Mouse (Mus musculus) ovary, postnatal 14 days (tissue): ENCODE measurements at regions not wholly inside any gene's neighbourhood (a gene's known extent, or its start where the extent isn't known, plus 50 kb on each side); places are given as distances from the start of the nearest gene placed in this dataset.

Experiments
- DNase-seq: peaks from one replicate; pipeline ENCODE4 v3.0.0; 2022; ENCODE audit warnings: low spot score

DNA sequence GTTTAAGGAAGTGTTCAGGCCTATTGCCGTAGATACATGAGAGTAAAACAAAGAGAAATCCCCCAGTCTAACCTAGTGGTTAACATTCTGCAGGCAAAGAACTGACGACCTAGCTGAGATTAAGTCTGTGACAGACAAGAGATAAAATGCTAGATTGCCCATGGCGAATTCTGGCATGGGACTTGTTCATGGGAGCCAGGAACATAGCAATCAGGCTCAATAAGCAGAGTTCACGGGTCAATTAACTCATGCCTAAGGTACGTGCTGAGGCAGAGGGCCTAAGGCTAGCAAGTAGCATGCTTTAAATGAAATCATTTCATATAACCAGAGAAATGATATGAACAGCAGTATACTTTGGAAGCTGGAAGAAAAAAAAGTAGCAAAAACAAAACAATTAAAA is 1119.2 kb upstream of the Adgrl2 start:
- no peak for DNase-seq

DNA sequence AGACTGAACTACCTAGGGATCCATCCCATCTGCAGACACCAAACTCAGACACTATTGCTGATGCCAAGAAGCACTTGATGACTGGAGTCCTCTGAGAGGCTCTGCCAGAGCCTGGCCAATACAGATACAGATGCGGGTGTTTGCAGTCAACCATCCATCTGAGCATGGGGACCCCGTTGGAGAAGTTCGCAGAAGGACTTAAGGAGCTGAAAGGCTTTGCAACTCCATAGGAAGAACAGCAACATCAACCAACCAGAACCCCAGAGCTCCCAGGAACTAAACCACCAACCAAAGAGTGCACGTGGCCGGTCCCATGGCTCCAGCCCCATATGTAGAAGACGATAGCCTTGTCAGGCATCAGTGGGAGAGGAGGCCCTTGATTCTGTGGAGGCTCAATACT is 1121.9 kb upstream of the Adgrl2 start:
- DNase-seq = no peak

DNA sequence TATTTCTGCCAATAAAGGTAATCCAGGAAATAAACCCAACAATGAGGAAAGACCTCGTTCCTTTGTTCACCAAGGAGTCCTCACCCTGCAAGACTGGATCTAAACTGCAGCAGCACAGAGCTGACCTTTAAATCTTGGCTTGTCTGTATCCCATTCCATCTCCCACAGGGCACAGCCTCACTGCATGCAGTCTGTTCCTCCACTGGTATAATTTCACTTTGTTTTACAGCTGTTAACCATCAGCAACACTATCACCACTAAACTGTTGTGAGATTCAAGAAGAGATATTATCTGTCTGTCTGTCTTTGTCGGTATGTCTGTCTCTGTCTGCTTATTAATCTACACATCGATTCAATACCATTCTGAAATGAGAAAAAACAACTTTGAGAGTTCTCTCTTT is 1129.5 kb upstream of the Adgrl2 start:
- no peak for DNase-seq

DNA sequence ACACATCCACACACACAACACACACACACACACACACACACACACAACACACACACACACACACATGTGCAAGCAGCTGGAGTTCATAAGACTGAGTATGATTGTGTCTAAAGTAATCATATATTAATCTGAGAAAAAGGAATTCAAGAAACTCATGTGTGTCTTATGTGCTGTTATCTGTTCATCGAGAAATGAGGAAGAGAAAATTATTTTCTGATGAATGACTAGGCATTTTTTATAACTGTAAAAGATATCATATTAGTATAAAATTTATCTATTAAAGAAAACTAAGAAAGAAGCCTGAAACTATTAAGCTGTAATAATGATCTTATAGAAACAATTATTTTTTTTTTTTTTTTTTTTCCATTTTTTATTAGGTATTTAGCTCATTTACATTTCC is 1156.3 kb upstream of the Adgrl2 start:
- DNase-seq = no peak

DNA sequence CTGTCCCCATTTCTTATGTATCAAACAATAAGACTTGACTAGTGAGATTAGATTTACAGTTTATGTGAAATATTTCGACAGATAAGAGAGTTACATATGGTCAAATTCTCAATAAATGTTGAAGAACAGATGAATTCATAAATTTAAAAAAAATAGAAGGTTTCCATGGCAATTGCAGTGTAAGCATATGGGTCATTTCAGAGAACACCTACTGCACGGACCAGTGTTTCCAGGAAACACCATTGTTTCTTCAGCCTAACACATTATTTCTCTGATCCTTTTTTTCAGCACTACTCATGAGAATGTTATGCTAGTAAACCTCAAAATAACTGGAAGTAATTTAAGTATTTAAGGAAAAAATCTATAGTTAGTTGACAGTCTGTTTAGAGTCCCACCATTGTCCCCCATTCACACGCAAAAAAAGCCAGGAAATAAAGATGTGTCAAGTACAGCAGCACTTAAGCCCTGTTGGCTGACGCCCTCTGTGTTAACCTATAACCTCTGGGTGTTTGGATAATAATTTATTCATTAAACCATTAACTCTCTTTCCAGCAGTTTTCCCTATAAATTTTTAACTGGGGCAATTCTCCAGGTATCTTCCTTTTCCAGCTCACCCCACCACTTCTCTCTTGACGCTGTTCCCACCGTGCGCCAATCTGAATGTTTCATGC is 1160.9 kb upstream of the Adgrl2 start:
- DNase-seq = no peak

DNA sequence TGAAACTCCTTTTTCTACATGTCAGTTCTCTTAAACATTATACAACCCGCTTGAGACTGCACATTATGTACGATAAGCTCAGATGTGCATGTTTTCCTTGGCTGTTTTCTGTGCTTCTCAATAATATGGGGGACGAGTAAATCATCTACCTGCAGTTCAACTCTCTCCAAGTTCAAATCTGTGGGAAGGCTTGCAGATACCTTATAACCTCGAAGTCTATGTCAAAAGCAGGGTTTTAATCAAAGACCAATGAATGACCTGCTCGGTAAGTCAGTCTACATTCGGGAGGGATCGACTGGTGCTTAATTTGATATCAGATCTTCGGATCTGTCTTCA is 1161.4 kb upstream of the Adgrl2 start:
- no peak for DNase-seq

DNA sequence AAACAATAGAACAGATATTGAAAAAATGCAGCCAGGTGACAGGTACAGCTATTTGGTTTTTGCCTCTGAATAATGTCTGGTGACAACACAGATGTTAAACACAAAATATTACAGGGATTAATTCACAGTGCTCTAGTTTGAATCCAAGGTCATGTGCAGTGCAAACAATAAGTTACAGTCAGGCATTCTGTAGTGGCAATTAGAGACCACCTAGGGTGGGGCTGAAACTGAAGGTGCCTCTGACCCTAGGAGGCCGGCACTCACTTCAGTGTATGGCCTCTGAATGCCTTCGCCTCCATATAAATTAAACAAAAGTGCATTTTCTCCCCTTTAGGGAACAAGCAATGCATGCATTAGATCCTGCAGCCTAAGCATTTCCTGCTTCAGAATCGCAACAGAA is 1162.5 kb upstream of the Adgrl2 start:
- DNase-seq = no peak

DNA sequence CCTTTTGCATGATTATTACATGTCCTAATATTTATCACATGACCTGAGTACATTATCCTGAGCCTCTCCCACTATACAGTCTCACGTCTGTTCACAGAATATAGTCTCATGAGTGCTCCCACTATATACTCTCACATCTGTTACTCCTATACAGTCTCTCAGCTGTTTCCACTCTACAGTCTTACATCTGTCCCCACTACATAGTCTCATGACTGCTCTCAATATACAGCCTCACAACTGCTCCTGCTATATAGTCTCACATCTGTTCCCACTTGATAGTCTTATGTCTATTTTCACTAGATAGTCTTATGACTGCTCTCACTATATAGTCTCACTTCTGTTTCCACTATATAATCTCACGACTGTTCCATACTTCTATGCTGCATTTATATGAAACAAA is 1195.5 kb upstream of the Adgrl2 start:
- DNase-seq = no peak

DNA sequence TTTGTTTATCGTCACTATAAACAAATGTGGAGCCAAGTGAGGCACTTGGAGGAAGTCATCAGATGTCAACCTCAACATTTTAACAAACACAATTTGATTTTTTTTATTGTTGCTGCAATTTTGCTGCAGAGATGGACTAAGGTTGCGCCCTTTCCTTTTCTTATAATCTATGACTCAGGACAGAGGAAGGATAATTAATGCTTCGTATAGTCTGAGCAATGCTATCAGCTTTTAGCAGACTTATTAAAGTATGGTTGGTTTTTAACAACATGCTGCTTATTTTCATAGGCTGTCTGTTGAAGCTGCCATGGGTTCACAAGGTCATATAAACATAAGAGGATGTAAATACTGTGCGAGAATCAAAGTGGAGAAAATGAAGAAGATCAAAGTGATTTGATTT is 1202.8 kb upstream of the Adgrl2 start:
- no peak for DNase-seq

DNA sequence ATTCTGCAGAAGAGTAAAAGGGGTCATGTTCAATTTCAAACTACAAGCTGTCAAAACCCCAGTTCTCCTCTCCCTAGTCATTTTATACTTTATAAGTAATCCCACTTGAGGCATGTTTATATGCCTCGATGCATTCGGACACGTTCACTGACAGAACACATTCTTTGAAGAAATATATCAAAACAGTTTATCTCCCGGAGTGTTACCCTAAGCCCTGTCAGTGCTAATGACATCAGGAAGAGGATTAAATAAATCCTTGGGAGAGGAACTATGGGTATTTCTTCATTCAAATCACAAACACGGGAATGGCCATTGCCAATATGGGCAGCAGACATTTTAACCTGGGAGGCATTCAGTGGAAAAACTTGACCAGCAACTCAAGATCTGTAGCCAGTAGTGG is 1208.1 kb upstream of the Adgrl2 start:
- DNase-seq = no peak

DNA sequence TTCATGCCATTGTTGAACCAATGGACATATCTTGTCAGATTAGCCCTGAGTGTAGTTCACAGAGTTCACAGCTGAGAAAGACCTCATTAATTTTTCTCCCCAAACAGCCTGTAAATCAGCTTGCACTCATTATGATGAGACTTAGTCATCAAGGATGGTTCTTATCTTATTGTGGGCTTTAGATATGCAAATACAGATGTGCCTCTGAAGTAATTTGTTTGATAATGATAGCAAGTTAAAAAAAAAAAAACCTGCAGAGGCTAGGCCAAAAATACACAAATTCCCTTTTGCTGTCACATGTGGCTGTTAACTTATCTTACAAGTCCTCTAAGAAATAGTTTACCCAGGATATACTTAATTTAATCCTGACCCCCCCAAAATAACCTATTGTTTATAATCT is 1215.5 kb upstream of the Adgrl2 start:
- DNase-seq = no peak

DNA sequence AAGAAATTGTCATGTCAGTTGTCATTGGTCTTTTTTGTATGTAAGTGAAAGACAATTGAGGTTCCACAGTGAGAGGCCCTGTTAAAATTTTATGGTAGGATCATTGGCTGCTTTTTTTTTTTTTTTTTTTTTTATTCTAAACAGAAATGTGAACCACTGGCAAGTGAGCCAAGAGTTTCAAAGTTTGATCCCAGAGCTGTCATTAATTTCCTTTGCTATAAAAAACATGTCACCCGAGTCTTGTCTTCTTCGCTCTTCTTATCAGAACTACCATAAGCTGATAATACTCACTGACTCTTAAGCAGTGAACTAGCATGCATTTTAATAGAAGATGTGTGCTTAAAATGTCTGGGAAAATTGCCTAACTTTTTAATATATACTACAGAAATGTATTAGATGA is 1204.4 kb upstream of the Adgrl4 start:
- DNase-seq = no peak

DNA sequence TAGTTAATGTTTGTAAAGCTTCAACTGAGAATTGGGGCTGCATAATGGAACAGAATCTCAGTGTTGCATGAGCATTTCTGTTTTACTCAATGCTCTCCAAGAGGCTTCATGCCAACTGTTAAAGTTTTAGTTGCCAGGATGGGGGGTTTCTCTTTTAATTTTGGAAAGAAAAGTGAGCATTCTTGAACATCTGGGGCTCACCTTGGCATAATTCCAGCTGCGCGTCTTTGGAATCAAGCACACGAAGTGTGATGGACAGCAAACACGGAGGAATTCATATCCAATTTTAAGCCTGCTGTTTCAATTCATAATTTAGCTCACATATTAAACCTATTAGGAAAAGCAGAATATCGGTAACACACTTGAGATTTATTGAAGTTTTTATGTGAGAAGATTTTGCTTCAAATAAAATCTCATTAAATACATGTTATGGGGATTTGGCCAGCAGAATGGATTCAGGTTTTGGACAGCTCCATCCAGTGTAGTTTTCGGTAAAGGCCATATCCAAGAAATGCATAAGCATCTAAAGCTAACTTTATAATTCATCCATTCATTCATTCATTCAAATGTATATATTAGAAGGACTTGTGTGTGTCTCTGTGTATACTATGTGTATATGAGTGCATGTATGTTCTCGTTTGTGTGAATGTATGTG is 1200.6 kb upstream of the Adgrl4 start:
- no peak for DNase-seq

DNA sequence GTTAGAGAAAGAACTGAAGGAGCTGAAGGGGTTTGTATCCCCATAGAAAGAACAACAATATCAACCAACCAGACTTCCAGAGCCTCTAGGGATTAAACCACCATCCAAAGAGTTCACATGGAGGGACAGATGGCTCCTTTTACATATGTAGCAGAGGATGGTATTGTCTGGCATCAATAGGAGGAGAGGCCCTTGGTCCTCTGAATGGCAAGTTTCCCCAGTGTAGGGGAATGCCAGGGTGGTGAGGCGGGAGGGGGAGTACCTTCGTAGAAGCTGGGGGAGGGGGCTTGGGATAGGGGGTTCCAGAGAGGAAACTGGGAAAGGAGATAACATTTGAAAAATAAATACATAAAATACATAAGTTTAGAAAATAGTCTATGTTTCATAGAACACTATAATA is 1162.6 kb upstream of the Adgrl4 start:
- no peak for DNase-seq

DNA sequence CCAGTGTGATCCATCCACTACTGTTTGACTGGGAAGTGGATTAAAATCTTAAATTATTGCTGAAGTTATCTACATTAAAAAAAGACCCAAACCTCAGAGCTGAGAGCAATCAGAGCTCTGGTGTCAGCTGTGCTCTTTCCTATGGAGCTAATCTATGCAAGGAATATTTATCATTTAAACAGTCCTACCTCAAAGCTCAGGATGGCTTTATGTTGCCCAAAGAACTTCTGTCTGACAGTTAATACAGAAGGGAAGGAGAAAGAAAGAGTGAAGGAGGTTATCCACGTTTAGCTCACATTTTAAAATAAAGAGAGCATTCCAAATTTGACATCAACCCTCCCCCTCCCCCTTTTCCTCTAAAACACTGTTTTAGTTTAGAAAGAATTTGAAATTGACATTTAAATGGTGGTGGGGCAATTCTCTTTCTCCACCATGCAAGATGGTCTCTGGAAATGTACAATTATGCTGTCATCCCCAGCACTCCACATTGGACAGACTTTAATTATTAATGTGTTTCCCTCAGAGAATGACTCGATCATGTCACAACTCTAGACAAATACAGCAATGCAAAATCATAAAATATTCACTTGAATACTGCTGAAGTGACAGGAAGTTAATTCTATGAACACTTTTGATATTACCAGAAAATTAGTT is 1141.5 kb upstream of the Adgrl4 start:
- no peak for DNase-seq

DNA sequence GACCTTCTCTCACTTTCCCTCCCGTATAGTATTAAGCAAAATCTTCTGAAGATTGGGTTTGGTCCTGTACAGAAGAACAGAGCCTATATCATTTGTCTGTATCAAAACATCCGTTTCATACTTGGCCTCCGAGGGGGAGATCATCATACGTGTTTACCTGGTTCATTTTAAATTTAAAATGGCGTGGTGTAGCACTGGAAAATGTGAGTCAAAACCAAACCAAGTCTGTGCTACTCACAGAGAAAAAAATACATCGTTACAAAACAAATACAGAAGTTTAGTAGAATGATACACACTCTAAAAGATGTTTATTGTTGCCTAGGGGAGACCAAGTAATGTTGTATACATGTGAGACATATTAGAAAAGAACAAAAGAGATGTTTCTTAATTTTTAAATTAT is 1108.9 kb upstream of the Adgrl4 start:
- no peak for DNase-seq

DNA sequence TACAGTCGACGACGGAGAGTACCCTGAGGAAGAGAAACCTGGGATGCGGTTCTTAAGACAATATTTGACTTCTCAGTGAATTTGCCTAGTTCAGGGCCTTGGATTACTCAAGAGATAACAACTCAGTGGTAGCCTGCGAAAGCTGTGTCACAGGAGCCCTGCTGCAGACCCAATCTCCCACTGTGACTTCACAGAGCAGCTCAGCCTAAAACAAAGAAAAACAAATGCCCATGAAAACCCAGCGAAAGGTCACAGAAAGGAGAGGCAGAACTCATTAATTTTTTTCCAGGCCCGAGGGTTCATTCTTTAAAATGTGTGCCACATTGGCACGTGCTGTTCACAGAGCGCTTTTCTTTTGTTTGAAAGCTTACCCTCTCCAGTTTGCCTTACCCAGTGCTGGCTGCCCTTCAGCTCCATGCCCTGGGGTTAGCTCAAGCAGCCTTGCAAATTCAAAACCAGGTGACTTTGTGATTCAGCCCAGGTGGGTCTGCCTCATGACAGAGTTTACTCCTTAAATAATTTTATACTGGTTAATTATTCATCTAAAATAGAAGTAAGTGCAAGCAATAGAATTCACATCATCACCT is 1085.5 kb upstream of the Adgrl4 start:
- DNase-seq = no peak

DNA sequence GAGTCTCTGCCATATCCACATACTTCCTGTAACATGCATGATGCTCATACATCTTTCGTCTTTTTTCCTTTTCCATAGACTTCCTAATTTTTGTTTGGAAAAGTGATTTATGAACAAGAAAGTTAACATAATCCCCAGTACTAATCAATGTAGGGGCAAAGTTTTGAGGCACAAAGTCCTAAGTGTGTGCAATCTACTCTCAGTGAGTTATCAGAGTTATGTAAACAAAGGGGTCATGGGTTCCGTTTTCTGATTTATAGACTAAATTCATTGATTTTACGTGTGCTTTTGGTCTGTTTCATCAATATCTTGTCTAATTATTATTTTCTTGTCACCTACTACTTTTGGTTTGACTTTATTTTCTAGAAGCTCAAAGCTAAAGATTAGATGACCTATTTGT is 1071.9 kb upstream of the Adgrl4 start:
- DNase-seq = no peak

DNA sequence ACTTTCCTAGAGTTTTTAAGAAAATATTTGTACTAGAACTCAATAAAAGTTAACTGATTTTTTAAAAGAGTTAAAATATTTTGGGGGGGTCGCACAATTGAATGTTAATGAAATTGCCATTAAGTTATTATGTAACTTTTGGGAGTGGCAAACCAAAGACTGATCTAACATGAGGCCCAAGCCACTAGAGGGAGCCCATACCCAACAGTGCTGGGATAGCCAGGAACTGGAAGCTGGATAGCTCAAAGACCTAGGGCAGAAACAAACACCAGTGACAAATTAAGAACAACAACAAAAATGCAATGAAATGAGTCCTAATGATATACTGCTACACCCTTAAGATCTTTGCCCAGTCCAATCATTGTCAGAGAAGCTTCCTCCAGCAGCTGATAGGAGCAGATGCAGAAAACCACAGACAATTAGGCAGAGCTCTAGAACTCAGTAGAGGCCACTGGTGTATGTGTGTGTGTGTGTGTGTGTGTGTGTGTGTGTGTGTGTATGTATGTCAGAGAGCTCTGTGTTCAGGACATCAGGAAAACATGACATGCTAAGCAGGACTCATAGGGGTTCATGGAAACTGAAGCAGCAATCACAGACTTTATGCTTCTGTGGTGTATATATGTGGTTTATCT is 1052.6 kb upstream of the Adgrl4 start:
- peak; percentile 12 for DNase-seq

DNA sequence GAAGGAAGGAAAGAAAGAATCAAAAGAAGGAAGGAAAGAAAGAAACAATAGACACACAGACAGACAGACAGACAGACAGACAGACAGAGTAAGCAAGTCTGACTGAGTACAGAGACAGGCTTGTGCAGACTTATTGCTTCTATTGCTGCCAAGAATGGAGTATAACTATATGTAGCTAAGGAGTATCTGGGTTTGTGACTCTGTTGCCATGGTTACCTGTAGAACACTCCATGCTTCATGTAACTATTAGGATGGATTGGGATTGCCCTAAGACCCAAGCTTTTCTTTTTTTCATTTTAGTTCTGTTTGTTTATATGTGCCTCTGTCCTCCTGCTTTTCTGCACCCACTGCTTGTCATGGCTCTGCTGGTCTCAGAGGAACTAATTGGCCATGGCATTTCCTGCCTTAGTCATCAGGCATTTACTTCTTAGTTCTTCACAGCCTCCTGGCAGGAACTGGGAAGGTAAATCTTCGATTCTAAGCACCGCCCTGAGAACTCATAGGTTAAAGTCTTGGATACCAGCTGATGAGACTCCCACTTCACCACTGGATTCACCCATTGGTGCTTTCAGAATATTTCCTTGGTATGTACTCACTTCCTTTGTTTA is 1035.9 kb upstream of the Adgrl4 start:
- DNase-seq = no peak

DNA sequence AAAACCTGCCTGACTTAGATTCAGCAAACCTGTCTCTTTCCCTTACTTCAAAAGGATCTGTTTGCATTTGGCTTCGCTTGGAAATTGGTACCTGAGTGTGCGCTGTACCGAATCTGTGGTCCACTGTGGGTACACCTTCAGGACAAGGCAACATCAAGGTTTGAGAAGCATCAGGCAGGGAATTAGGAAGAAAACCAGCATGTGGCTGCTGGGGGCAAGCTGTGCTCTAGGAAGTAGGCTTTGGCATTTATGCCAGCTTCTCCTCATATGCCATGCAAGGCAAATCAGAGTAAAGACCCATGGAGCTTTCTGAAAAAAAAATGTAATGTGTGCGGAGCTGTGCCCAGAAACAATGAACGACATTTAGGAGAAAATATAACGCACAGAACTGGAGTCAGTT is 1031.6 kb upstream of the Adgrl4 start:
- no peak for DNase-seq

DNA sequence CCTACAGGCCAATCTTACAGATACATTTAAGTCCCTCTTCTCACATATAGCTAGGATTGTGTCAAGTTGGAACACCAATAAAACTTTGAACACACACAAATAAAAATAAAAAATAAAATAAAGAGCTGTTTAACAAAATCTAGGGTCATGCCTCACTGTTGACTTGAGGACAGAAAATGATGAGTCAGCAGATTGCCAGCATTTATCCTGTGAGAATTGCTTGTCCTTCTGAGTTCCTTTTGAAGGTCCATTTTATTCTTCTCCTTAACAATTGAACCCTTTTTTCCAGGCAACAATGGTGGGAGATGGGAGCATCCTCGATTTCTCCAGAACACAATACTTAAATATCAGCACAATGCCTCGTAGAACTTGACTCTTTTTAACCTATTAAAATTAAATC is 1022.4 kb upstream of the Adgrl4 start:
- no peak for DNase-seq

DNA sequence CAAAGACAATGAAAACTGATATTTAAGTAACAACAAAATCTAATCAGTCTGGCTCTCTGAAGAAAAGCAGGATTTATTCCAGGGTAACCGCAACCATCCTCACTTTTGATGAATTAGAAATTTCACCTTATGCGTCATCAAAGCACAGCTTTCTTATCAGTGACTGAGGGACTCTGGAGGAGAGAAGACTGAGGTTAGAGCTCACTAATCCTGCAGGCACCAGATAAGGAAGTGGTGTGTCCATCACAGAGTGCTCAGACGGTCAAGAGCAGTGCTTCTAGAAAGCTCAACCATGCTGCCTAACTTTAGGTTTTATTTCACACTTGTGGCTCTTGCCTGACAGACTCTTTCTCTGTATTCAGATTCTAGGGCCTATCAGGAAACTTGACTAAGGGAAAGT is 1021.2 kb upstream of the Adgrl4 start:
- no peak for DNase-seq
